Mouse (Mus musculus): ENCODE results near the gene Hdac1.

GRCm38 (mm10) chr4:129514300-129514898 lies 28.1 kb downstream of the Hdac1 start:
- peak; percentile 91; the same call in 1 of the 2 replicates for TF ChIP-seq CTCF (IDR thresholded peaks at IDR 0.05; ENCODE audit: borderline replicate concordance, control insufficient read depth, extremely low read depth, insufficient read depth, low read length, poor library complexity)
- no peak for TF ChIP-seq POLR2A (IDR thresholded peaks at IDR 0.05; ENCODE audit: control insufficient read depth, extremely low read depth, insufficient read depth, low read length, poor library complexity)
